Mouse (Mus musculus): ENCODE measurements around the gene Gm10447.

Gene Gm10447

DNA sequence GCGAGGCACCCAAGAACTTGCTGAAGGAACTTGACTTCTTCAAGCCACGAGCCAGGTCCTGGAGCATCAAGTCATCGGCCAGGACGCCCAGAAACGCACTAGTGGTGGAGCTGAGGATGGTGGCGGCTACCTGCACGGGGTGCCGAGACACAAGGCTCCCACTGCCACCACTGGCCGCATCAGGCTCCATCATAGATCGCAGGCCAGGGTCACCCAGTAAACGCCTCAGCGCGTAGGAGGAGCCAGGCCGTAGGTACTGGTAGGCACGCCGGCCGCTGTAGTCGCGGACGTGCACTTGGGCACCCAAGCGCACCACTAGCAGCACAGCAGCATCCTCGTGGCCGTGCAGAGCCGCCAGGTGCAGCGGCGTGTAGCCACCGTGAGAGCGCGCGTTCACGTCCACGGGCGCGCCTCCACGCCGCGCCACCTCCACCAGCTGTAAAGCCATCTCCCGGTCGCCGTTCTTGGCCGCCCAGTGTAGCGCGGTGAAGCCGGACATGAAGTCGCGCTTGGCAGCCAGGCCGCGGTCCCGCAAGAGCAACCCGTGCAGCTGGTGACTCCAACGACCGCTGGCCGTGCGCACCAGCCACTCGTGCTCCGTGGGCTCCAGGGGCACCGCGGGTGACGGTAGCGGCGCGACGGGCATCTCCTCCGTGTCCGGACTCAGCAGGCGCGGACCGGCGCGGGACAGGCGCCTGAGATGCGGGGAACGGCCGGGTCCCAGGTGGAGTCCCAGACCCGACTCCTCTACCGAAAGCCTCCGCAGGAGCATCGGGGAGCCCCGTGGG lies 21.7 kb upstream of the Gm10447 start:
- no peak for DNase-seq (ENCODE audit: low read depth)

DNA sequence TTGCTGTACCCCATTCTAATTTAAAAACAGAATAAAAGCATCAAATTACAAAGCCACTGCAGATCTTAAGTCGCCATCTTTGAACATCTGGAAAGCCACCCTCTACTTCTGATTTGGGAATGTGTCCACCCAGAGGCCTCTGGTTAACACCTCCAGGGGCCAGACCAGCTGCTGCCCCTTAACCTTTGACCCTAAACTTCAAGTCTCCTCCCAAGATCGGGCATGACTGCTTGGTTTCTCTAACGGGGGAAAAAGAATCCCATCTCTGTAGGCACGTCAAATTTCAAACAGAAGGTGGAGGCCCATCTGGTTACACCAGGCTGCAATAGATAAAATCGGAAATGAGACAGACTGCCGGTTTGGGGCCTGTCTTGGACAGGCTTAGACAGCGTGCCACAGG lies 20.9 kb upstream of the Gm10447 start:
- no peak for DNase-seq (ENCODE audit: low read depth)

DNA sequence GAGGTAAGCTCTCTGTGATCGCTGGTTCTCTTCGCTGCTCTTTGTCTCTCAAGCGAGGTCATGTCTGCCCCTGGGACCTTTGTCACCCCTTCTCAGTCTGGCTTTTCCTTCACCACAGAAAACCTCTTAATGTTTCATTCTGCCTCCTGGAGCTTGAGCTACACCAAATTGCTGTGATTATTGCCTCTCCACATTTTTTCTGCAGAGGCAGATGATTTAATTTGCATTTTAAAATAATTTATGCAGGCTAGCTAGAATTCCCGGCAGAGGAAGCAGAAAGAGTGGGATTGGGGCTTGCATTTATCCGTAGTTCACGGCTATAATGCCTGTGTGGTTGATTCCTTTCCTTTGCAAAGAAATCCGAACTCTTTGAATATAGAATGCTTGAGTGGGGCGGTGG lies 18.7 kb upstream of the Gm10447 start:
- DNase-seq (ENCODE audit: low read depth): no peak

DNA sequence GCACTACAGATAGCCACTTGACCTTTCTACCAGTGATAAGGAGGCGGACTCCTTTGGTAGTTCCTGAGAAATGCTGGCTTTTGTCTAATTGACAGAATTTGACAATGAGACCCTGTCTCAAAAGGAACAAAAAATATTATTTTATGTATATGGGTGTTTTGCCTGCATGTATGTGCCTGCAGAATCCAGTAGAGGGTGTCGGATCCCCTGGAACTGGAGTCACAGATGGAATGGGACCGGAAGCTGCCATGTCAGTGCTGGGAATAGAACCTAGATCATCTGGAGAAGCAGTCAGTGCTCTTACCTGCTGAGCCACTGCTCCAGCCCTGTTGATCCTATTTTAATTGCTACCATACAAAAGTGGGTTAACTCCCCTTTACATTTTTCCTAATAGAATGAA lies 15.8 kb upstream of the Gm10447 start:
- DNase-seq (ENCODE audit: low read depth): no peak

DNA sequence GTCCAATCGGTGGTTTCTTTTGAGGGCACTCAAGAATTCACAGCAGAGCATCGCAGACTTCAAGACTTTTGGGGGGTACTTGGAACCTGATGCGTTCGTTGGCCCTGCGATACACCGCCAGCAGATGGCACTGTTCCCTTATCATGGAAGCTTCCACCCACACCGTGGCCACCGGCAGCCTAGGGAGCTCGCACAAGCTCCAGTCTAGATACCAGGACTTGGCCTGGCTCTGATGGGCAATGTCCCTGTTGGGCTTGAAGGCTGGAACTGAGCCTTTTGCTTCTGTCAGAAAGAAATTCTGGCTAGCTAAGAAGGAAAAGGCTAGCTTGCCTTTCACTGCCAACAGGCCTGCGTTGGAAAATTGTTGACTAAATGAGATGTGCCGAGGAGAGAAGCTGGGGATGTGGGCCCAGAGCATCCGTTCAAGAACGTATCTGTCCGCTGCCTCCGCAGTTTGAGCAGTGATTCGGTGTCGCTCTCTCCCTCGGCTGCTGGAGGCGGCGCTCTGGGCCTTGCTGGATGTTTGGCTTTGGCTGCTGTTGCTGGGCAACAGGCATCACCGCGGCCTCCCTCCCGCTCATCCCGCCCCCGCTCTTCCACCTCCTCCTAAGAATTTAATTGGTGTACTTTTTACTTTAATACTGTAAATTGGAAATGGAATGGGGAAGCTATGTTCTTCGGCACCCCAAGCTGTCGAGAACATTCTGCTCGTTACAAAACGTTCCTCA lies 13.2 kb upstream of the Gm10447 start, which contains the start of gene Gm9837:
Gene Gm9837 (minus strand): TSS at position 512 of the 728 bp plus-strand sequence.
- DNase-seq (ENCODE audit: low read depth): peak; percentile 82

DNA sequence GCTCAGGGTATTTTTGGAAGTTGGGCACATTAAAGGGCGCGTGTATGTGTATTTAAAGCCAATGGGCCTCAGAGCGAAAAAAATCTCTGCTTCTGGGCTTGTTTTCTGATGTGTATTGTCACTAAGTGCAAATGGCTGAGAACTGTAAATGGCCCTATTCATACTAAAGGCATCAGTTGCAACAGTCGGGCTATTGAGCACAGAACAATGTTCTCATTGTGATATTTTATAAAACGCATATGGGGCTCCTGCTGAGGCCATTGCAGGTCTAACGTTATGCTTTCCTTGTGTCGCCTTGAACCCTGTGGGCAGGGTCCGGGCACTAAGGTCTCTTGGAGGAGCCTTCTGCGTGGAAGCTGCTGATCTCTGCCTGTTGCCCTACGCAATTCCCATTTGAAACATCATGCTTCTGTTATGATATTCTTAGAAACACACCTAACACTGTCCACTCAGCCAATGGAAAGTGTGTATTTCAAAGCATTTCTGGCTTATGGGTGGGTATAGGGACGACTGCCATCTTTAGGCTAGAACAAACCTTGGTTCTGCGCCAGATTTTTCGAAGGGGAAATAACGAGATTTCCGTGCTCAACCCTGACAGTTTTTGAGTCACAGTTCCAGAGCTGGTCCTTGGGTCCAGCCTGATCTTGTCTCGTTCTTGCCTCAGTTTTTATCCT lies 12.5 kb upstream of the Gm10447 start:
- DNase-seq (ENCODE audit: low read depth): no peak

DNA sequence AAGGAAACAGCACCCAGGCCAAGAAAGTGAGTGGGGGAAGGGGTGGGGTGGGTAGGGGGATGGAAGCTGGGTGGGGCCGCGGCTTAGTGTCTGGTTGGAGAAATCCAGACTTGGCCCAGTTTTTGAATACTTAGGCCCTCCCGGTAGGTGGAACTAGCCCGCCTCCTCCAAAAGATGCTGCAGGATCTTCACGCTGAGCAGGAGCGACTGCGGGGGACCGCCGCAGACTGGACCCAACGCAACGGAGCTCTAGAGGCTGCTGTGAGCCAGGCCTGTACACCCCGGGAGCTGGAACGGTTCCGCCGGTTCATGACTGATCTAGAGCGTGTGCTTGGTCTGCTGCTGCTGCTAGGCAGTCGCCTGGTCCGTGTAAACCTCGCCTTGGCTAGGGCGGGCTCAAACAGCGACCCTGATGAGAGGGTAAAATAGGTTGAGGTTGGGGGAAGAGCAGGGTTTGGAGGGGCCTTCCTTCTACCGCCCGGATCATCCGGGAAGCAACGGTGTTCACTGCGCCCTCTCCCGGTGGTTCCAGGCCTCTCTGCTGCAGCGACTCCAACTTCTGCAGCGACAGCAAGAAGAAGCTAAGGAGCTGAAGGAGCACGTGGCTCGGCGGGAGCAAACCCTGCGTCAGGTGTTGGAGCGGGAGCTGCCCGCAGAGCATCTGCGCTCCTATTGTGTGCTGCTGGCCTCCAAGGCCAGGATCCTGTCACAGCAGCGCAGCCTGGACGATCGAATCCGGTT lies 9.5 kb upstream of the Gm10447 start:
- DNase-seq (ENCODE audit: low read depth): no peak

DNA sequence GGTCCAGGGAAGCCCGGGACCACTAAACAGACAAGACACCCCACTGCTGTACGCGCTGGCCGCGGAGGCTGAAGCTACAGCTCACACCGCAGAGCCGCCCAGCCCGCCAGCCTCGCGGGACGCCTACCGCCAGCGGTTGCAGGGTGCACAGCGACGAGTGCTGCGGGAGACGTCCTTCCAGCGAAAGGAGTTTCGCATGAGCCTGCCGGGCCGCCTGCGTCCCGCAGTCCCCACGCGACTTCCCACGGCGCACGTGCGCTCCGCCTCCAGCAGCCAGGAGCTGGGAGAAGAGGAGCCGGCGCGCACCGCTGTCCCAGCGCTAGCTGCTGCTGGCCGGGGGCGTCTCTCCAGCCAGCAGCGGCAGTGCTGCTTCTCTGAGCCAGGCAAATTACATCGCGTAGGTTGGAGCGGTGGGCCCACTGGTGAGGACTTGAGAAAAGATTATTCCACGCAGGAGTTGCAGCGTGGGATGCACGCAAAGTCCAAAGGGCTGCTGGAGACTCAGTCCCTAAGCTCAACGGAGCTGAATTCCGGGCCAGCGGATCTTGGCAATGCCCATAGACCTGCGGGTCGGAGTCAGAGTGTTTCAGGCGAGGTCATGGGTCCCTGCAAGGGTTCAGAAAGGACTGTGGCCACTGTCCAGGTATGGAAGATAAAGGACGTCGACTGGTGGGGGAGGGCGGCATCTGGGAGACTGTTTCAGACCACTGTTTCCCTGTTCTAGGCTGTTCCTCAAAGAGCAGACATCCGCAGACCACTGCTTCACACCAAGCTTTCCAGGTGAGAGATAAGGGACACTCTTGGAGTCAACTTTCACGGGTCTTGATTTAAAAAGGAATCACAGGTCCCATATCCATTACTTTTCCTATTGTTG lies 6.9 kb upstream of the Gm10447 start:
- no peak for DNase-seq (ENCODE audit: low read depth)

DNA sequence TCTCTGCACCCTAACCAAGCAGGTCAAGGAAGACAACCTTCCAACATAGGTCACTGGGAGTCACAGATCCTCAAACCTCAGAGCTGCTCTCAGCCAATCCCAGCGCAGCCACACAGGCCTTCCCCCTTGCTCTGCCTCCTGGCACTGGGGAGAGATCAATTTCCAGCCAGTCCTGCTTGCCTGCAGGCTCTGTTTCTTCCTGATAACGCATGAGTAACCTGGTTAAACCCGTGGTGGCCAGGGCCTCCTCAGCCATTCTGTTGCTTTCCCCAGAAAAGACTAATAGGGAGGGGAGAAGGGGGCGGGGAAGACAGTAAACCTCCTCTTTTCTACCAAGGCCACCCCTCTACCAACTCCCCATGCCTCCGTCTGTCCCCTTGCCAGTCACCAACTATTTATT lies 4.8 kb upstream of the Gm10447 start:
- DNase-seq (ENCODE audit: low read depth): peak; percentile 30

DNA sequence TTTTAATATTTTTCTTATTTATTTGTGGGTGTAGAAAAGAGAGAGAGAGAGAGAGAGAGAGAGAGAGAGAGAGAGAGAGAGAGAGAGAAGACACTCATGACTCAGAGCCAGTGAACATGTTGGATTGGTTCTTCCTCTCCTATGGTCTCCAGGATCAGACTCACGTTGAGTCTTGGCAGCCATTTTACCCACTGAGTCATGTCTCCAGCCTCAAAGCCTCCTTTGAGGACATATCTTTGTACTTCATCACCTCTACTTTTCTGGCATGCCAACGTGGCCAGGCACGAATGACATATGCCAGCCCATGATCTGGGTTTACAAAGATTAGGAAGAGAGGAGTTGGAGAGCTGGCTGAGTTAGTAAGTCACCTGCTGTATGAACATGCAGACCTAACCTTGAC lies 3.3 kb upstream of the Gm10447 start:
- DNase-seq (ENCODE audit: low read depth): peak; percentile 28

DNA sequence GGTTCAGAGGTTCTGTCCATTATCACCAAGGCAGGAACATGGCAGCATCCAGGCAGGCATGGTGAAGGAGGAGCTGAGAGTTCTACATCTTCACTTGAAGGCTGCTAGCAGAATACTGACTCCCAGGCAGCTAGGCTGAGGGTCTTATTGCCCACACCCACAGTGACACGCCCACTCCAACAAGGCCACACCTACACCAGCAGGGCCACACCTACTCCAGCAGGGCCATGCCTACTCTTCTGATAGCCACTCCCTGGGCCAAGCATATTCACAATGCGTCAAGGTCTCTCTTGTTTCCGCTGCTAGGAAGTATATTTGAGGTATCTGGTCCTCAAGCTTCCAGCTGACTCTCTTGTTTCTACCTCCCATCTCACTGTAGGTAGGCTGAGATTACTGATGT lies 2.1 kb upstream of the Gm10447 start:
- no peak for DNase-seq (ENCODE audit: low read depth)

DNA sequence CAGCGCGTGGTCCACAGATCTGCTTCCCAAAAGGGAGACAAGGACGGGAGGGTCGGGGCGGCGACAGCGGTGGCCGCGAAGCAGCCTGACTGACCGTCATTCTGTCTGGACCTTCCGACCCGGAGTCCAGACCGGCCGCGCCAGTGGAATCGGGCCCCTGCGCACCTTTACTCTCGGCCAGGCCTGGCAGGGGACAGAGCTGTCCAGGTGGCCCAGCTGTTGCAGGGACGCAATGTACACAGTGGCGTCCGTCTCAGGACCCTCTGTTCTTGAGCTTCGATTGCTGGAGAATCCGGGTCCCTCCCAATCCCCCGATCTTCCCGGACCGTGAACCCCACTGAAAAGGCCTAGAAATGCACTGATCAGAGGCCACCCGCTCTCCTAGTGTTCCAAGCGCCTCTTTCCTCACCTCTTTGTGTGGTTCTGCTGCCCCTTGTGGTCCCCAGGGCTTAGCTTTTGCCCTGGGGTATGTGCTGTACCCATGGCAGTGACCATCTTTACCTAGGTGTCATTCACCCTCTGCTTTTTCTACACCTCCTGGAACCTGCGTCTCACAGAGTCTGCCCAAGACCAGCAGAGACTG lies 553 bp upstream of the Gm10447 start:
- no peak for DNase-seq (ENCODE audit: low read depth)

DNA sequence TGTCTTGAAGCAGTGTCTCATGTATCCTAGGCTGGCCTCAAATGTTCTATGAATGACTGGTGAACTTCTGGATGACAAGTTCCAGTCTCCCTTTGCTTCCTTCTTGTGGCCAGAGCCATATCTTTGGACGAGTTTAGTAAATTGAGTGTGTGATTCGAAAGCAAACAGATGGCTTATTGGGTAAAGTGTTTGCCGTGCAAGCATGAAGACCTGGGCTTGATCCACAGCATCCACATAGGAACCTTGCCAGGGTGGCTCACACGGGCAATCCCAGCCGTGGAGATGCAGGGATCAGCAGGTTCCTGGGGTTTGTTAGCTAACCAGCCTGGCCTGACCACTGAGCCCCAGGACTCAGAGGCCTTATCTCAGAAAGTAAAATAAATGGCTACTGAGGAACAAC lies 3.9 kb downstream of the Gm10447 start:
- no peak for DNase-seq (ENCODE audit: low read depth)

DNA sequence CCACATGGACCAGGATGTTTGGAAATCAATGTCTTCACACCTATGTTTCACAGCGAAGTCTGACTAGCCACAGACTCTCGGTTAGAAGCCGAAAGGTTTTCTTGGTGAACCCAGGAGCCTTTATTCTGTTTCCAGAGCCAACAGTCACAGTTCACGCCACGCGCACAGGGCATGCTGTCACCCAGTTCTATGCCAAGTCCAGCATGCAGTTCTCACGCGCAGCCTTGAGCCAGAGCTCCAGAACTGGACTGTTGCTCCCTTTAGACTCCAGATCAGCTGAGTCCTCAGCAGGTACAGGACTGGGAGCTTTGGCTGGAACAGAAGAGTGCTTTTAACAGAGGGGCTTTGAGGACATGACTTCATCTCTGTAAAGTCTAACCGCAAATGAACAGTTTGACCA lies 4.5 kb downstream of the Gm10447 start:
- DNase-seq (ENCODE audit: low read depth): no peak

DNA sequence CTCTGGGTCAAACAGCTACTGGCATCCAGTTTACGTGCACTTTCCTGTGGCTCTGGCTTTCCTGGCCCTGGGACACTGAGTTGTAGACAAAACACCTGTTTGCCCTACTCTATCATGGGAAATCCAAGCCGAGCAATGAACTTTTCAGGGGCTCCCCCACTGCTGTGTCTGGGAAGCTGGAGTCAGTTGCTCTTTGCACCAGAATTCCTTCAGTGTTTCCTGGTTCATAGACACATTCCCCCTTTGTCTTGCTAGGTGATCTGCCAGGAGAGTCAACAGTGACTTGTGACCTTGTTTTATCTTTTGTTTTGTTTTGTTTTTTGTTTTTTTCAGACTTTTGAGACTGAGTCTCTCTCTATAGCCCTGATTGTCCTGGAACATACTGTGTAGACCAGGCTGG lies 5.5 kb downstream of the Gm10447 start:
- no peak for DNase-seq (ENCODE audit: low read depth)

DNA sequence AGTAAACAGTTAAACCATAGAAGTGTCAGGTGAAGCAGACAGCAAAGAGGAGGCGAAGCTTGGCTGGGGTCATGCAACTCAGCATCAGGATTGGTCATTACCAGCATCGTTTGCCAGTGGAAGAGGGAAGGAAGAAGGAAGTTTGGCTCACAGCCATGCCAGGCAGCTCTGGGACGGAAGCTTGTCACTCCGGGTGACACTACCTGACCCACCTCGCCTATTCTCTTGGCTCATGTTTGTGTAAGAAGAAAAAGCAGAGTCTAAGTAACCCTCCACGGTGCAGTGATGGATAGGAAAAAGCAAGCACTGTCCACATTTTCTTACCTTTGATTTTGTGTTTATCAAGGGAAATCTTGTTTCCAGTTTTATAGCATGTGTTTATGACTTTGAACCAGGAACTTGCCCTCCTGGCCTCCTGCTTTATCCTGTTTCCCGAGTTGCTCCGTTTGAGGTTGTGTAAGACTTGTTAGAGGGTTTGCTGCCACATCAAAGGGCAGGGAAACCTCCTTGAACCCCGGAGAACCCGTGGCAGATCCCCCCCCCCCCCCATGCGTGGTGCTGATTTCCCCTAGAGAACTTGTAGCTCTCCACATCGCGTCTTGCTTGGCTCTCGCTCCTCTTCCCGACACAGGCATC lies 6.7 kb downstream of the Gm10447 start:
- no peak for DNase-seq (ENCODE audit: low read depth)

DNA sequence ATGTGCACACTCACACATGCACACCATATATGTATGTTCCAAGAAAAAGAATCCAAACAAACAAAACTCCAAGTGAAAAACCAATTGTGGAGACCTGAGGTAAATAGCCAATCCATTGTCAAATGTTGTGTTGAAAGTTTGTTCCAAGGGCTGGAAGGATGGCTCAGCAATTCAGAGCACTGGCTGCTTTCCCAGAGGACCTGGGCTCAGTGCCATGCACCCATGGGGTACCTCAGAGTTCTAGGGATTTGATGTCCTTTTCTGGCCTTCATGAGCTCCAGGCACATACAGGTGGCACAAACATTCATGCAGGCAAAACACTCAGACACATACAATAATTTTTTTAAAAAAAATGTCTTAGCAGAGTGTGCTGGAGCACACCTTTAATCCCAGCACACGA lies 8.4 kb downstream of the Gm10447 start:
- DNase-seq (ENCODE audit: low read depth): no peak

DNA sequence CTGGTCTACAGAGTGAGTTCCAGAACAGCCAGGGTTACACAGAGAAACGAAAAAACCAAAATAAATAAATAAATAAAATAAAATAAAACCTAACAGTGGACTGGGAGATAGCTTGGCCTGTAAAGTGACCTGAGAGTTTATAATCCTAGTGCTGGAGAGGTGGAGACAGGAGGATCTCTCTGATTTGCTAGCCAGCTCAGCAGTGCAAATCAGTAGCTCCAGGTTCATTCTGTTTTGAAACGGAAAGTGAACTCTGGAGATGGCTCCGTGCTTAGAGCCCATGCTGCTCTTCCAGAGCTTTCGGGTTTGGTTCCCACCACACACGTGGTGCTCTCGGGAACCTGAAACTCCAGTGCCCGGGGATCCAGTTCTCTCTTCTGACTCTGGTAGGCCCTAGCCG lies 8.9 kb downstream of the Gm10447 start:
- no peak for DNase-seq (ENCODE audit: low read depth)

DNA sequence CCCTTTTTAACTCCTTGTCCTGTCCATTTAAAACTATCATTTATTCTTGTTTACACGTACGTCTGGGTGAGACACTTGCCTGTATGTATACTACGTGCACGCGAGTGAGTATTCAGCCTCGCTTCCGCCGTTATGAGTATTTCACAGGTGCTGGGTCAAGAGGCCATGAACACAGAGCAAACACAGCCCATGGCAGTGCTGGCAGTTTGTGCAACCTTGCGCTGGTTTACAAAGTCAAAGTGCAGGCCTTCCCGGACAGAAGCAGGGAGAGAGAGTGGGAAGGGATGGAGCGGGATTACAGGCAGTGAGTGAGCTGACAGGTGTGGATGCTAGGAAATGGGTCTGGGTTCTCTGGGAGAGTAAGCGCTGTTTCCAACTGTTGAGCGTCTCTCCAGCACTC lies 10.7 kb downstream of the Gm10447 start:
- no peak for DNase-seq (ENCODE audit: low read depth)

DNA sequence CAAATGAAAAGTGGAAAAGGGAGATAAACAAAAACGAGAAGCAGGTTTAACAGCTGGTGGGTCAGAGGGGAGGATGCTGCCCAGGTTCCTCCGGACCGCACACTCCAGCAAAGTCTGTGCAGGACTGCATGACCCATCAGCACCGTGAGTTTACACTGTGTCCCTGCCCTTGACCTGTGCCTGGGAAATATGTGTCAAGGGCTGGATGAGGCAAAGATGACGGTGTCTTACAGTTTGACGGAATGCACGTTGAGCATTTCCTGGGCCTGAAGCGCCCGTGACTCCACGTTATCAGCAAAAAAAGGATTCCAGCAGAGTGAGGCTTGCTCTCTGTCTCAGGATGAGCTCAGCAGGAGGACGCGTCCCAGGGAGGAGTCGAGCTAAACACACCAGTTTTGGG lies 11.3 kb downstream of the Gm10447 start:
- DNase-seq (ENCODE audit: low read depth): no peak

DNA sequence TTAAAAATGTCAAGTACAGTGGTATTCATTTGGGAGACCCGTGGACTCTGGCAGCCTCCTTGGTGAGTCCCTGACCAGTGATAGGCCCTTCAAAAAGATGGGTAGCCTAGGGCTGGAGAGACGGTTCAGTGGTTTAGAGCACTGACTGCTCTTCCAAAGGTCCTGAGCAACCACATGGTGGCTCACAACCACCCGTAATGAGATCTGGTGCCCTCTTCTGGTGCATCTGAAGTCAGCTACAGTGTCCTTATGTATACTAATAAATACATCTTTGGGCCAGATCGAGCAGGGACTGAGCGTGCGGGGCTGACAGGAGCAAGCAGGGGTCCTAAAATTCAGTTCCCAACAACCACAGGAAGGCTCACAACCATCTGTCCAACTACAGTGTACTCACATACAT lies 13.0 kb downstream of the Gm10447 start:
- DNase-seq (ENCODE audit: low read depth): peak; percentile 67
